Mouse (Mus musculus): Measurements from ENCODE around the gene Selenbp1.
"Not testable (repeated sequence)": the region's sequence is repeated elsewhere in the genome, so short reads cannot be mapped to it uniquely, and the experiment has no call there.

Gene Selenbp1

DNA sequence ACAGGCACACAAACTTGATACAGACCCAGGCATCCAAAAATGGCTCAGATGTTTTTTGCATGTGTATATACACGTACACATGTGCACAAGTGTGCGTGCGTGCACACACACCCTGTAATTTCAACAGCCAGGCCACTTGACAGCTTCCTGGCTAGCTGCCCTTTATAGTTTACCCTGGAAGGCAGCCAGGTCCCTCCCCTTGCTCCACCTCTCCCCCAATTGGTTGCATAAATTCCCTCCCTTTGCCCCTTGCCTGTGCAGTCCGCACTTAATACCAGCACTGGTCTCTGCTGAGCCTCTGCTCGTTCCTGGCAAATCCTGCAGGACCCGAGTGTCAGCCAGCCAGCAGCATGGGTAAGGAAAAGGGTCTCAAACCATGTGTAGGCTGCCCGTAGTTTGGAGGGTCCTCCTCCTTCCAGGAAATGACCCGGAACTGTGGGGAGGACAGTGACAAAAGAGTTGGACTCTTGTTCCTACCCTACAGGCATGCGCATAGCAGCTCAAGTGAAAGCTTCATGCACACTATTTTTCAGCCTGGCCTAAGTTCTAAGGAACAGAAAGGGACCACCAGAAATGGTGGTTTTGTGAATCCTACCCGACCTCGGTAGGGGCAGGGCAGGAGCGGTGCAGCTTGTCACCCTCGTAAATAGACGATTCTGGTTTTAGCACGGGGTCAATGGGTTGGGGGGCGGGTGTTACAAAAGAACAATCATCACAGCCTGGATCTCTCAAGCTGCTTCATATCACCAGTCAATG is at the start of gene Selenbp1:
TSS of gene Selenbp1 (plus strand) at position 248 of the 756 bp plus-strand sequence.
- DNase-seq (ENCODE audit: low spot score in 2 of 2), result peak; percentile 35 to 65

DNA sequence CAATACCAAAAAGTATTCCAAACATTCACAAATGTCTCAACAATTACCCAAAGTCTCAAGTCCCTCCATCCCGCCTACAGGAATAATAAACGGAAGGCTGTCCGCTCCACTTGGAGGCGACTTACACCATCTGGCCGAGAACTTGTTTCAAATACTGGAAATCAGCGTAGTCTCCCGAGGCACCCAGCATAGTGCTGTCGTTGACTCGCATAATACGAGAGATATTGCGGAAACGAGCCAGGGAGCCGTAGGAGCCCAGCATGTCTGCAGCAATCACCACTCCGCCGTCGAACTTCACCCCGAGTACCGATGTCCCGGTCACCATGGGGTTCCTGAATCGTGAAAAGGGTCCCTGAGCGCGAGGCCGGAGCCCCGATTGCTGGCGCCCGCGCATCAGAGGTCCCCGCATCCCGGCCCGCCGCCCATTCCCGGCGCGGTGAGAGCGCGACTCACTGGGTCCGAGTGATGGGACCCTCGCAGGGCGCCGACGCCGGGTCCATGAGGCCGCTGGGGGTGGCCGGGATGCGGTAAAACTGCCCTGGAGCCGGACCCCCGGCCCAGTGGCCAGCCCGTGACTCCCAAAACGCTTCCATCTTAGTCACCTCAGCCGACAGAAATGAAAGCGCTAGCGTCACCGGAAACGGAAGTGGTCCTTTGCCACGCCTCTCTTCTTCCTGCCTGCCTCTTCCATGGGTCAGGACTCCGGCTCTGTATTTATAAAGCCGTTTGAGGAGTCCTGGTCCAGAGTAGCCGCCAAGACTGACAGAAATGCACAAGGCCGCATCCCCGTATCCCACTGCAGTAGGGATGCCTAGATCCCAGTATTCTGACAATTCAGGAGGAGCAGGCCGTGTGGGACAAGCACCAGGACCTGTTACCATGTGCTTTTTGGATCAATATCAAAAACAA is 46.3 kb upstream of the Selenbp1 start, which contains the start of gene Psmb4:
TSS of gene Psmb4 (minus strand) at position 646 of the 909 bp plus-strand sequence.
- peak; percentile 73 to 76 for DNase-seq (ENCODE audit: low spot score in 2 of 2)

DNA sequence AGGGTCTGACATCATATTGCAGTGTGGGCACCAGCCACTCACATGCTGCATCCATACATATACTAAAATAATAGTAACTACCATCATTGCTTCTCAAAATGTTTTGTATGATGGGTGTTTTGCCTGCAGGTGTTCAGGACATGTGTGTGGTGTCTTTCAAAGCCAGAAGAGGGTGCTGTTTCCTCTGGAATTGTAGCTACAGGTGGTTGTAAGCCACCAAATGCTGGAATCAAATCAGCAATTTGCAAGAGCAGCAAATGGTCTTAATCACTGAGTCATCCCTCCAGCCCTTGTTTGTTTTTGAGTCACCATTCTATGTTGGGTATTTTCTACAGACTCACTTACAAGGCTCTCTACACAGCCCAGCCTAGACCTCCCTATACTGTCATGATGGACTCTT is 44.3 kb upstream of the Selenbp1 start:
- DNase-seq (ENCODE audit: low spot score in 2 of 2), result no peak

DNA sequence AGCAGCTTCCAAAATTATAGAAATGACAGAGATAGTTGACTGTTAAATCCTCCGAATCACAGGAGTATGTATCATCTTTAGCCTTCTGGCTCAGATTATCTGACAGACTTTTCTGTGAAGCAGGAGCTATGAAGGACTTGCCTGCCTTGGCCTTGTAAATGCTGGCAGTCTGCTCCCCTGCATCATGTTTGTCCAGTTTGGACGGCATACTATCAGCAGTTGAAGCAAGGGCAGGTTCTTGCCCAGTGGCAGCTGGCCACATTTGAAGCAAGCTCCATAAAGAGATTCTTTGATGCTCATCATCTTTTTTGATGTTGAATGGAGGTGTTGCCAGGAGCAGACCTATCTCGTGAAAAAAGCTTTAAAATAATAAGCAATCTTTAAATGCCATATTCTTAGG is 38.8 kb upstream of the Selenbp1 start:
- no peak for DNase-seq (ENCODE audit: low spot score in 2 of 2)

DNA sequence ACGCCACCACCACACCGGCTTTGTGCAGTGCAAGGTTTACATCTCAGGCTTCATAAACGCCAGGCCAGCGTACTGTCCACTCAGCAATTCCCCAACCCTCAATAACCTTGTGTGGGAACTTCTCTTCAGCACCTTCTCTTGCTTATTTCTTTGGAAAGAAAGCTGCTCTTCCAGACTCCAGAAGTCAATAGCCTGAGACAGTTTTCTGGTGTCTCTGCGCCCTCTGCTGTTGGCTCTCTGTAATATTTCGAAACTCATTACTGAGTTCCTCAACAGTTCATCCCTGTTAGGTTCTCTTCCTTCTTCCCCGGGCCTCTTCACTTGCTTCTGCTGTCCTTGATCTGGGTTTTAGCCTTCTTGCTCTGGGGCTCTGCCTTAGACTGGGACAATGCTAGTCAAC is 30.1 kb upstream of the Selenbp1 start:
- DNase-seq (ENCODE audit: low spot score in 2 of 2), result peak in 1 of 2 experiments; percentile 66

- not testable (repeated sequence) for DNase-seq (ENCODE audit: low spot score in 2 of 2)
Observed at GRCm38 (mm10) chr3:94904759-94905158, 28.1 kb upstream of the Selenbp1 start.

GRCm38 (mm10) chr3:94906482-94906881 is 26.4 kb upstream of the Selenbp1 start:
- DNase-seq (ENCODE audit: low spot score in 2 of 2), result no peak

GRCm38 (mm10) chr3:94911050-94911693 is 21.7 kb upstream of the Selenbp1 start:
- no peak for DNase-seq (ENCODE audit: low spot score in 2 of 2)

GRCm38 (mm10) chr3:94913801-94914200 is 19.1 kb upstream of the Selenbp1 start:
- no peak for DNase-seq (ENCODE audit: low spot score in 2 of 2)

- no peak for DNase-seq (ENCODE audit: low spot score in 2 of 2)
Observed at GRCm38 (mm10) chr3:94915903-94916741, 16.7 kb upstream of the Selenbp1 start.

GRCm38 (mm10) chr3:94917816-94918361 is 15.0 kb upstream of the Selenbp1 start:
- DNase-seq (ENCODE audit: low spot score in 2 of 2), result no peak

GRCm38 (mm10) chr3:94918845-94919244 is 14.0 kb upstream of the Selenbp1 start:
- no peak for DNase-seq (ENCODE audit: low spot score in 2 of 2)

DNA sequence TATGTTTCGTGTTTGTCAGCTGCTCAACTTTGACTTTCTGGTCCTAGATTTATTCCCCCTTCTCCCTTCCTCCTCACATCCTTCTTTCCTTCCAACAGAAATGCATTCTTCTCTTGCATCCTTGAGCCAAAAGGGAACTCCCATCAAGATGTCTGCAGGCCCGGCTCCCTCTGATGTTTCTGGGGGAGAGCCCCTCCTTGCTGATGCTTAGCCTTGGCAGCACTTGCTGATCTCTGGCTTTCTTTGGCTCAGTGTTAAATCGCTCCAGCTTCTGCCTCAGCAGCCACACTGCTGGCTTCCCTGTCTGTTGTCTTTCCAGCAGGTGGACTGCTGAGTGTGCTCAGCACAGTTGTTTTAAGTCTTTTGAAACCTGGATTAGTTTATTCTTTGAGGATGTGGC is 11.8 kb upstream of the Selenbp1 start:
- DNase-seq (ENCODE audit: low spot score in 2 of 2), result no peak

DNA sequence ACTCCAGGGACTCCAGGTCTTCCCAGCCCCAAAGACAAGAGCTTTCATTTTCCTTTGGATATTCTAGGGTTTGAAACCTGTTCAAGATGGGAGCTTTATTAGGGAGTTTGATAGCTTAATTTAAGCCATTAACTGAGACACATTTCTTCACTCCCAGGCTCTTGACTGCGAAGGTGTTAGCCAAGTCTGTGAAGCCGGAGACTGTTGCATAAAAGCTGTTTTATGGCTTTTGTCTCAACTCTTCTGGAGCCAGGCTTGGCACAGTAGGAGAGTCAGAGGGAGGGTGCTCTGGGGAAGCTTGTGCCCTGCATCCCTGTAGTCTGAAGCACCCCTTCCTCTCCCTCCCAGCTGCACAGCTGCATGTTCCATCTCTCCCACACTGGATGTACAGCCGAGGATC is 10.5 kb upstream of the Selenbp1 start:
- DNase-seq (ENCODE audit: low spot score in 2 of 2), result no peak

- no peak for DNase-seq (ENCODE audit: low spot score in 2 of 2)
Observed at GRCm38 (mm10) chr3:94924688-94925087, 8.2 kb upstream of the Selenbp1 start.

- DNase-seq (ENCODE audit: low spot score in 2 of 2), result not testable (repeated sequence)
Observed at GRCm38 (mm10) chr3:94926301-94926736, 6.5 kb upstream of the Selenbp1 start.

DNA sequence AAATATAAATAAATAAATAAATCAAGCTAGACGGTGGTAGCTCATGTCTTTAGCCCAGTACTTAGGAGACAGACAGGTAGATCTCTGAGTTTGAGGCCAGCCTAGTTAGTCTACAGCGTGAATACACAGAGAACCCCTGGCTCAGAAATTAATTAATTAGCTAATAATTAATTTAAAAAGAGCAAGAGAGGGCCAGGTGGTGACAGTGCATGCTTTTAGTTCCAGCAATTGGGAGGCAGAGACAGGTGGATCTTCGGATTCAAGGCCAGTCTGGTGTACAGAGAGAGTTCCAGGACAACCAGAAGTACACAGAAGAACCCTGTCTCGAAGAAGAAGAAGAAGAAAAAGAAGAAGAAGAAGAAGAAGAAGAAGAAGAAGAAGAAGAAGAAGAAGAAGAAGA is 3.9 kb upstream of the Selenbp1 start:
- DNase-seq (ENCODE audit: low spot score in 2 of 2), result not testable (repeated sequence)

GRCm38 (mm10) chr3:94930386-94931266 is 2.2 kb upstream of the Selenbp1 start:
- not testable (repeated sequence) for DNase-seq (ENCODE audit: low spot score in 2 of 2)

DNA sequence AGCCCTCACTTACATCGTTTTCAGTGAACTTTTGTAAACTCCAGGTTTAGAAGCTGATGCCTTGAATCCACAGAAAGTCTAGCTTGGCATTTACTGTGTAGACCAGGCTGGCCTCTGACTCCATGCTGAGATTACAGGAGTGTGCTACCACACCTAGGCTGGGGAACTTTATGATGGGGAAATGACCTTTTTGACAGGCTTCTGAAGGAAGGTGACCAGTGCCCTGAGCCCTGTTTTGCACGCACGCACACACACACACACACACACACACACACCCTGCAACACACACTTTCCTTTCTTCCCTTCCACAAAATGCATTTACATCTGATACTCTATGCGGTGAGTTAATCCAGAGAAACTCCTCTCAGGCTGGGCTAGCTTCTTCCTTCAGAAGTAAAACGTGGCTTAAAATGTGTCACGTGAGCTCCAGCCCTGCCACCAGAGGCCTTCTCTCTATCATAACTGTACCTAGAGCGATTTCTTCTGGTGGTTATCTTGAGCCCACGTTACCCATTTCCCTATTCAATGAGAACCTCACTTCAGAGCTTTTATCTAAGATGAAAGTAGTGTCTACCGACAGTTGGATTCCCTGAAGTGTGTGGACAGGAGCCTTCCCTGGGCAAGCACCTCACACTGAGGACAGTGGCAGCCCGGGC is 1.3 kb upstream of the Selenbp1 start:
- not testable (repeated sequence) for DNase-seq (ENCODE audit: low spot score in 2 of 2)

Measured in frontal cortex, postnatal 14 days (tissue).